ENCODE assay signal across 16 mouse cellular contexts in the genomic region with DNA sequence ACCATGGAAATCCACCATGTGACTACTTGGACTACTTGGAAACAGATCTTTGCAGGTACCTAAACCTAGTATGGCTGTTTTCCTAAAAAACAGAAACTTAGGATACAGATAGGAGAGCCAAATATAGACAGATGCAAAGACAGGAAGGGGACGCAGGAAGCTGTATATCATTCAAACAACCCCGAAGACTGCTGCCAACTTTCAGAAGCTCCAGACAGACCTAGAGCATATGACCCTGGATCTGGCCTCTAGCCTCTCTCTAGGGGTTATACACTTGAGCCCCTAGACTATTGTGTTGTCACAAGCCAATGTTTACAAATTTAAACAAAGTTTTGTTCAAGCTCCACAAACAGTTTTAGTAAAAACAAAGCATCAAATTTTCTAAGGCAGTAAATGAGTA.
DNase-seq lines count a peak whose midpoint lies in the region; ATAC-seq and TF ChIP-seq lines count a peak whose summit lies in the region.
"Had no signal": no experiment of that assay in that cellular context is flagged by ENCODE, and none has a peak within 500 bp of the region (broad histone marks: within the 10 kb centered on the region; RNA-seq: fewer than 3 reads in every experiment).

No protein-coding gene starts in this region.

- WGBS in heart, embryonic 11.5 days (ENCODE audit: insufficient replicate concordance), result 19% methylated on average over 2 of the region's 2 CpGs
- 21% methylated on average over 2 of the region's 2 CpGs for WGBS in heart, embryonic 10.5 days
- WGBS in lung, embryonic 16.5 days, result 24% methylated on average over 2 of the region's 2 CpGs
- WGBS in intestine, embryonic 16.5 days, result 15% methylated on average over 2 of the region's 2 CpGs
- 7% methylated on average over 2 of the region's 2 CpGs for WGBS in liver, embryonic 14.5 days (ENCODE audit: insufficient replicate concordance)

- intact Hi-C loops in left cerebral cortex, postnatal 4 days (cut with DNase I), result no loop called here

- H3K27ac ChIP-seq in heart, embryonic 11.5 days (ENCODE audit: low read depth, low read length), result no peak overlapping the region
- H3K27ac ChIP-seq in heart, embryonic 10.5 days, result no peak overlapping the region
- H3K27ac ChIP-seq in lung, embryonic 16.5 days (ENCODE audit: low read length), result no peak overlapping the region
- peak overlapping the region; percentile 78 for H3K27ac ChIP-seq in intestine, embryonic 16.5 days (ENCODE audit: low read length)
- H3K27ac ChIP-seq in liver, embryonic 14.5 days, result peak overlapping the region; percentile 39
- H3K27ac ChIP-seq: embryonic facial prominence, embryonic 13.5 days; forebrain, embryonic 10.5 days; limb, embryonic 13.5 days had no signal

- no peak overlapping the region for H3K4me3 ChIP-seq in heart, embryonic 11.5 days (ENCODE audit: low read depth, low read length)
- H3K4me3 ChIP-seq in heart, embryonic 10.5 days, result no peak overlapping the region
- no peak overlapping the region for H3K4me3 ChIP-seq in lung, embryonic 16.5 days (ENCODE audit: low read length)
- no peak overlapping the region for H3K4me3 ChIP-seq in intestine, embryonic 16.5 days (ENCODE audit: low read length)
- H3K4me3 ChIP-seq in liver, embryonic 14.5 days (ENCODE audit: insufficient read depth in 1 of 2, low read depth in 2 of 2, low read length in 2 of 2), result no peak overlapping the region
- H3K4me3 ChIP-seq: embryonic facial prominence, embryonic 13.5 days; forebrain, embryonic 10.5 days; limb, embryonic 13.5 days had no signal

- peak overlapping the region; percentile 19; the same call in 1 of the 2 replicates for H3K4me2 ChIP-seq in heart, embryonic 11.5 days
- H3K4me2 ChIP-seq in lung, embryonic 16.5 days (ENCODE audit: low read depth, low read length), result 0 out of 2 replicates have a peak overlapping the region, but pooled peaks have one; percentile 2
- peak overlapping the region; percentile 21; the same call in 1 of the 2 replicates for H3K4me2 ChIP-seq in intestine, embryonic 16.5 days (ENCODE audit: low read depth, low read length)
- H3K4me2 ChIP-seq in liver, embryonic 14.5 days (ENCODE audit: low read depth), result peak overlapping the region; percentile 44
- H3K4me2 ChIP-seq: embryonic facial prominence, embryonic 13.5 days; limb, embryonic 13.5 days had no signal

- TF ChIP-seq CTCF in liver, embryonic 14.5 days (IDR thresholded peaks at IDR 0.05; ENCODE audit: low read depth), result no peak

- TF ChIP-seq EP300 in liver, embryonic 14.5 days (IDR thresholded peaks at IDR 0.05; ENCODE audit: low read depth), result no peak

- ATAC-seq in heart, embryonic 11.5 days (replicated peaks; ENCODE audit: insufficient number of reproducible peaks, low FRiP score, low TSS enrichment), result no peak
- peak; percentile 51 for ATAC-seq in lung, embryonic 16.5 days (ENCODE audit: low read depth)
- ATAC-seq in intestine, embryonic 16.5 days, result no peak
- no peak for ATAC-seq in liver, embryonic 14.5 days (ENCODE audit: insufficient read depth)
- no peak for ATAC-seq in monocyte, adult 5-6 weeks (replicated peaks; ENCODE audit: insufficient number of reproducible peaks, low FRiP score, low TSS enrichment, poor library complexity, severe bottlenecking)

- no peak for DNase-seq in heart, embryonic 10.5 days (ENCODE audit: low spot score)
- DNase-seq in lung, postnatal 4 days, result no peak
- DNase-seq in liver, embryonic 14.5 days (ENCODE audit: low read depth in 3 of 3, low spot score in 3 of 3), result no peak
- no peak for DNase-seq in left cerebral cortex, postnatal 4 days
- DNase-seq: adrenal gland, postnatal 25 days; cerebellum, postnatal 36 days; heart, postnatal 4 days; right cerebral cortex, adult 18-20 months had no signal

- no peaks in the 10 kb centered on the region for H3K27me3 ChIP-seq in heart, embryonic 11.5 days (ENCODE audit: control insufficient read depth, insufficient read depth, low read length)
- no peaks in the 10 kb centered on the region for H3K27me3 ChIP-seq in heart, embryonic 10.5 days (ENCODE audit: insufficient read depth, poor library complexity, severe bottlenecking)
- H3K27me3 ChIP-seq in lung, embryonic 16.5 days (ENCODE audit: control insufficient read depth, insufficient read depth, low read depth, low read length), result no peaks in the 10 kb centered on the region
- H3K27me3 ChIP-seq in intestine, embryonic 16.5 days (replicated peaks; ENCODE audit: control insufficient read depth, insufficient read depth, low read length), result no peaks in the 10 kb centered on the region
- no peaks in the 10 kb centered on the region for H3K27me3 ChIP-seq in liver, embryonic 14.5 days (ENCODE audit: control insufficient read depth, insufficient read depth, low read length)
- H3K27me3 ChIP-seq: embryonic facial prominence, embryonic 13.5 days; limb, embryonic 13.5 days had no signal

- no peak overlapping the region for H3K9ac ChIP-seq in heart, embryonic 11.5 days (ENCODE audit: low read depth, low read length)
- no peak overlapping the region for H3K9ac ChIP-seq in lung, embryonic 16.5 days (ENCODE audit: low read length)
- H3K9ac ChIP-seq in intestine, embryonic 16.5 days (ENCODE audit: low read depth, low read length), result no peak overlapping the region
- H3K9ac ChIP-seq in liver, embryonic 14.5 days (replicated peaks), result no peak overlapping the region; the same call in 1 of the 2 replicates
- H3K9ac ChIP-seq: embryonic facial prominence, embryonic 13.5 days; limb, embryonic 13.5 days had no signal

- no peaks in the 10 kb centered on the region for H3K36me3 ChIP-seq in heart, embryonic 11.5 days (ENCODE audit: control insufficient read depth, insufficient read depth, low read length)
- H3K36me3 ChIP-seq in heart, embryonic 10.5 days, result 0 out of 2 replicates have a peak, but pooled peaks cover 3% of the 10 kb centered on the region
- H3K36me3 ChIP-seq in lung, embryonic 16.5 days (ENCODE audit: control insufficient read depth, insufficient read depth, low read length), result no peaks in the 10 kb centered on the region
- H3K36me3 ChIP-seq in intestine, embryonic 16.5 days (ENCODE audit: control insufficient read depth, insufficient read depth, low read length), result no peaks in the 10 kb centered on the region
- no peaks in the 10 kb centered on the region for H3K36me3 ChIP-seq in liver, embryonic 14.5 days (replicated peaks; ENCODE audit: control insufficient read depth, insufficient read depth, low read depth)
- H3K36me3 ChIP-seq: limb, embryonic 13.5 days had no signal

- no peaks in the 10 kb centered on the region for H3K9me3 ChIP-seq in heart, embryonic 11.5 days (replicated peaks; ENCODE audit: control insufficient read depth, low read length)
- no peaks in the 10 kb centered on the region for H3K9me3 ChIP-seq in heart, embryonic 10.5 days
- H3K9me3 ChIP-seq in lung, embryonic 16.5 days (ENCODE audit: control insufficient read depth, low read length), result no peaks in the 10 kb centered on the region
- H3K9me3 ChIP-seq in intestine, embryonic 16.5 days (ENCODE audit: control insufficient read depth, low read length), result no peaks in the 10 kb centered on the region
- H3K9me3 ChIP-seq in liver, embryonic 14.5 days (ENCODE audit: control insufficient read depth, low read length), result no peaks in the 10 kb centered on the region
- H3K9me3 ChIP-seq: embryonic facial prominence, embryonic 13.5 days; forebrain, embryonic 10.5 days; G1E; limb, embryonic 13.5 days had no signal

- peaks cover 34% of the 10 kb centered on the region for H3K4me1 ChIP-seq in heart, embryonic 11.5 days (ENCODE audit: control insufficient read depth, insufficient read depth, low read length)
- peaks cover 48% of the 10 kb centered on the region for H3K4me1 ChIP-seq in heart, embryonic 10.5 days
- peaks cover 24% of the 10 kb centered on the region for H3K4me1 ChIP-seq in lung, embryonic 16.5 days (replicated peaks; ENCODE audit: control insufficient read depth, insufficient read depth, low read length)
- H3K4me1 ChIP-seq in intestine, embryonic 16.5 days (ENCODE audit: control insufficient read depth, insufficient read depth, low read length), result peaks cover 54% of the 10 kb centered on the region
- H3K4me1 ChIP-seq in liver, embryonic 14.5 days (replicated peaks; ENCODE audit: control insufficient read depth in 2 of 2, insufficient read depth in 2 of 2, low read length in 1 of 2), result peaks cover 37 to 51% of the 10 kb centered on the region in 2 experiments

Comparison
In these comparisons a context has a peak if more than half of its experiments do, and no peak if none do; other contexts are left out.
1. H3K27ac ChIP-seq: peak in intestine, embryonic 16.5 days (single experiment) and liver, embryonic 14.5 days (single experiment); none in heart, embryonic 11.5 days (single experiment), heart, embryonic 10.5 days (single experiment) and lung, embryonic 16.5 days (single experiment).
2. Peak in every context shown above with its lines, with median percentiles within 50 percentile points of each other: H3K4me2 ChIP-seq.